Mouse (Mus musculus): ENCODE results near the gene Acly.
A peak's percentile ranks its signal among the peaks of the same experiment; 100 is the strongest.

The Acly gene

DNA sequence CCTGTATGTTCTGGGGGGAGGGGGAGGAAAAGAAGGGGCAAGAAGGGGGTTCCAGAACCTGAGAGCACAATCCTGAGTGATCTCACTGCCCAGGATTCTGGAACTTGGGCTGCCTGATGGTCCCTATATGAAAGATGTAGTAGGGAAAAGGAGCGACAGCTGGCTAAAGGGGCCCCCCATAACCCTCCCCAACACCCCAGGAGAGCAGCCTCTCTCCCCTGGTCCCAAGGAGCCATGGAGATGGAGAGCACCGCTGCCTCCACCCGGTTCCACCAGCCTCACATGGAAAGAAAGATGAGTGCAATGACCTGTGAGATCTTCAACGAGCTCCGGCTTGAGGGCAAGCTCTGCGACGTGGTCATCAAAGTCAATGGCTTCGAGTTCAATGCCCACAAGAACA, 86.0 kb downstream of the Acly start, which contains the start of the genes Nt5c3b and Klhl10:
Gene Nt5c3b (minus strand): TSS at position 12 of the 400 bp plus-strand sequence.
Gene Klhl10 (plus strand): TSS at position 121 of the 400 bp plus-strand sequence.
- no peak for DNase-seq (ENCODE audit: low spot score in 2 of 2)

- DNase-seq (ENCODE audit: low spot score in 2 of 2) = peak; percentile 80 to 81
Measured at GRCm38 (mm10) chr11:100440691-100441522, 86.9 kb downstream of the Acly start.

DNA sequence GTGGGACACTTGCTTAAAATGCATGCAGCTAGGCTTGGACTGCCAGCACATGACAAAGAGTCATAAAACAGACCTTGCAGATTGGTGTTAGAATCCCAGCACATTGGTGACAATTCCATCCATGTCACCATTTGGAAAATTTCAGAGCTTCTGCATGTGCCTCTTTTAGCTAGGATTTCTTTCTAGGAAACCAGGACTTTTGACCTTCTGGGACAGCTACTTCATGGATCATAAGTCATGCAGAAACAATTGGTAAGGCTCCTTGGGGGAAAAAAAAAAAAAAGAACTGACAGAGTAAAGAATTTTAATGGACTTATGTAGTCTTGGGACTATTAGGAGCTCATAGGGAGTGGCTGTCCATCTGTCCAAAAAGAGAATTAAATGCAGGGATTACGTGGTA, 89.9 kb downstream of the Acly start:
- no peak for DNase-seq (ENCODE audit: low spot score in 2 of 2)

DNA sequence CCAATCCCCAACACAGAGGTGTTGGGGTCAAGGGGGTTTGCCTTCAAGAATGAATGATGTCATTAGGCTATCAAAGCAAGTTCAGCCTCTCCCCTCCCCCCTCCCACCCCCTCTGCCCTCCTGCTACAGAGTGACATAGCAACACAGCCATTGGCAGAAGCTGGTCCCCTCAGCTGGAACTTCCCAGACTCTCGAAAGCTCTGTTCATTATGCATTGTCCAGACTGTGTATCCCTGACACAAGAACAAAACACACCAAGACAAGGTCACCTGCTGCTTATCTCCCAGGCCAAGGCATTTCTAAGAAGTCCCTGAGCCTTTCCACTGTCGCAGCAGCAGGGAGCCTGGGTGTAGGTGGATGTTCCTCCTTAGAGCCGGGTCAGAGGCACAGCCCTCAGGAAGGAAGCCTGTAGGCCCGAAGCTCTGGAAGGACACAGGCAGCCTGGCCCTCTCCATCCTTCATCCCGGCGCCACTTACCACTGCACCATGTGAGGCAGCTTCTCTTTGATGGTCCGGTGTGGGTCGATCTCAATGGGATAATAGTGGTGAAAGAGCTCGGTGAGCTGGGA, 92.0 kb downstream of the Acly start:
- DNase-seq (ENCODE audit: low spot score in 2 of 2) = no peak

GRCm38 (mm10) chr11:100432002-100432401, 95.8 kb downstream of the Acly start:
- DNase-seq (ENCODE audit: low spot score in 2 of 2) = no peak

DNA sequence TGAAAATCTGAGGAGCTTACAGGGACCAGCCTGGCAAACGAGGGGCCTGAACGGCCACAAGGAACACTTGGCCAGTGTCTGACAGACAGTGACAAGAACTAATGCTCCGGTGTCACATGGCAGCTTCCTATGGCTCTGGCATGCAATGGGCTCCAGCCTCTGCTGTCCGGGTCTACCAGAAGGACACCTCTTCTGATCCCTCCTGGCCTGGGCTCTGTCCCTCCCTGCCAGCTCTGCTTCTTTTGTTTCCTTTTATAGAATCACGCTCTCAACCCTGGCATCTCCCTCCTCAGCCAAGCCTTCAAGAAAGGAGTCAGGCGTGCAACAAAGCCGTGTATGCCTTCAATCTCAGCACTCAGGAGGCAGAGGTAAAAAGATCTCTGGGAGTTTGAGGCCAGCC, 97.7 kb downstream of the Acly start:
- no peak for DNase-seq (ENCODE audit: low spot score in 2 of 2)

GRCm38 (mm10) chr11:100428612-100429199, 99.1 kb downstream of the Acly start:
- no peak for DNase-seq (ENCODE audit: low spot score in 2 of 2)

DNA sequence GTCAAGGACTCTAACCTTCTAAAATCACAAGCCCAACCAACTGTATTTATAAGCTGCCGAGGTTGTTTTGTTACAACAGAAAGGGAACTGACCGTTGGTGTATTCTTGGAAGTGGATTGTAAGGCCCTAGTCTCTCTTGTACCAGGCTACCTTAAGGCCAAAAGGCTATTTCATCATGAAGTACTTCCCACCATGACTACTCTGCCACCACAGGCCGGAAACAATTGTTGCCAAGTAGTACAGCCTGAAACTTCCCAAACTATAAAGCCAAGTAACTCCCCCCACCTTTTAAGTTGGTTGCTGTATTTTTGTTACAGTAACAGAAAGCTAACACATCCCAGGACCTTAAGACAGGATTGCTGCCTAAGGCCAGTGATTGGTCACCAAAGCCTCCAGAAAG, 101.0 kb downstream of the Acly start:
- no peak for DNase-seq (ENCODE audit: low spot score in 2 of 2)

Data from thymus, postnatal 10 days (tissue).